Mouse (Mus musculus) erythroid progenitor cell, adult 5-6 weeks (primary cell): ENCODE measurements around the gene Cd47. TPM values are rescaled to one million over a fixed set of nuclear protein-coding genes. Genes with fewer than 3 reads are reported as not detected.

Source experiments
- ATAC-seq: replicated peaks from 2 replicates; pipeline ENCODE4 v1.8.0; 2016; ENCODE audit warnings: moderate number of reproducible peaks, mild to moderate bottlenecking, moderate TSS enrichment, inconsistent platforms; ENCODE audit not compliant: poor library complexity, low FRiP score, severe bottlenecking
- total RNA-seq, 2 experiments: library from RNA; stranded (forward) in 1 of 2; stranded (reverse) in 1 of 2; fragments of 150-400 nt in 1 of 2; fragments of 186-747, 209-891 nt in 1 of 2; gene quantifications; 2 replicates each; pipeline versions ENCODE4 v1.2.3 to v1.2.4; 2015 to 2017; ENCODE audit warnings: low replicate concordance in 2 of 2

The Cd47 gene
- total RNA-seq, 2 experiments from 2014 or later, result 624 to 874 TPM

GRCm38 (mm10) chr16:49964321-49964986 lies 164.1 kb downstream of the Cd47 start:
- no peak for ATAC-seq

Other genes starting within 250 kb of the Cd47 start
- gene Ift57, start 101.3 kb upstream of the Cd47 start, total RNA-seq (2015; ENCODE audit: low replicate concordance), result 23.1 and 28.1 TPM in 2 replicates
- 18.8 and 39.8 TPM in 2 replicates for gene Ift57, start 101.3 kb upstream of the Cd47 start, total RNA-seq (2017; ENCODE audit: low replicate concordance)